Mouse (Mus musculus): ENCODE measurements around the gene Herc6. TPM values are rescaled to one million over a fixed set of nuclear protein-coding genes. Genes with fewer than 3 reads are reported as not detected.

Gene Herc6
- polyA plus RNA-seq, 1 experiment from 2014 or later, result 3.9 TPM

GRCm38 (mm10) chr6:57605546-57606307, 24.9 kb downstream of the Herc6 start:
- no peak for ATAC-seq

GRCm38 (mm10) chr6:57607999-57608398, 27.2 kb downstream of the Herc6 start:
- Histone ChIP-seq H3K4me3 (ENCODE audit: low read depth, low read length) (no peak overlapping the region), H3K27ac (ENCODE audit: low read depth, low read length) (no peak overlapping the region), H3K4me2 (replicated peaks; ENCODE audit: low read depth) (no peak overlapping the region), H3K9ac (ENCODE audit: low read depth, low read length) (no peak overlapping the region), H3K9me3 (ENCODE audit: control insufficient read depth) (no peaks in the 10 kb centered on the region), H3K4me1 (replicated peaks; ENCODE audit: control insufficient read depth, insufficient read depth, low read length) (no peaks in the 10 kb centered on the region), H3K36me3 (ENCODE audit: control insufficient read depth, insufficient read depth) (no peaks in the 10 kb centered on the region), H3K27me3 (replicated peaks; ENCODE audit: control insufficient read depth, insufficient read depth, low read length) (no peaks in the 10 kb centered on the region)
- no peak for TF ChIP-seq CTCF (IDR thresholded peaks at IDR 0.05; ENCODE audit: low read depth)
- no peak for ATAC-seq
- 90% methylated on average over 2 of the region's 2 CpGs for WGBS

More at GRCm38 (mm10) chr6:57605546-57606307, 24.9 kb downstream of the Herc6 start:
- no peak overlapping the region for H3K4me3 ChIP-seq (ENCODE audit: low read depth, low read length)
- WGBS, result 93% methylated on average over 7 of the region's 7 CpGs
- no peaks in the 10 kb centered on the region for H3K9me3 ChIP-seq (ENCODE audit: control insufficient read depth)
- H3K4me2 ChIP-seq (replicated peaks; ENCODE audit: low read depth), result no peak overlapping the region
- no peaks in the 10 kb centered on the region for H3K4me1 ChIP-seq (replicated peaks; ENCODE audit: control insufficient read depth, insufficient read depth, low read length)
- H3K36me3 ChIP-seq (ENCODE audit: control insufficient read depth, insufficient read depth), result no peaks in the 10 kb centered on the region
- TF ChIP-seq CTCF (IDR thresholded peaks at IDR 0.05; ENCODE audit: low read depth), result no peak
- no peak overlapping the region for H3K9ac ChIP-seq (ENCODE audit: low read depth, low read length)
- H3K27me3 ChIP-seq (replicated peaks; ENCODE audit: control insufficient read depth, insufficient read depth, low read length), result no peaks in the 10 kb centered on the region
- H3K27ac ChIP-seq (ENCODE audit: low read depth, low read length), result no peak overlapping the region

GRCm38 (mm10) chr6:57609631-57610030, 28.8 kb downstream of the Herc6 start:
- 51% methylated on average over 2 of the region's 2 CpGs for WGBS
- Histone ChIP-seq H3K4me1 (replicated peaks; ENCODE audit: control insufficient read depth, insufficient read depth, low read length) (no peaks in the 10 kb centered on the region), H3K4me2 (replicated peaks; ENCODE audit: low read depth) (no peak overlapping the region), H3K36me3 (ENCODE audit: control insufficient read depth, insufficient read depth) (no peaks in the 10 kb centered on the region), H3K27ac (ENCODE audit: low read depth, low read length) (no peak overlapping the region), H3K4me3 (ENCODE audit: low read depth, low read length) (no peak overlapping the region), H3K9ac (ENCODE audit: low read depth, low read length) (no peak overlapping the region), H3K27me3 (replicated peaks; ENCODE audit: control insufficient read depth, insufficient read depth, low read length) (no peaks in the 10 kb centered on the region), H3K9me3 (ENCODE audit: control insufficient read depth) (no peaks in the 10 kb centered on the region)
- ATAC-seq, result no peak
- TF ChIP-seq CTCF (IDR thresholded peaks at IDR 0.05; ENCODE audit: low read depth), result peak; percentile 59

- Histone ChIP-seq H3K4me3 (ENCODE audit: low read depth, low read length) (no peak overlapping the region), H3K4me2 (replicated peaks; ENCODE audit: low read depth) (no peak overlapping the region), H3K27ac (ENCODE audit: low read depth, low read length) (no peak overlapping the region), H3K27me3 (replicated peaks; ENCODE audit: control insufficient read depth, insufficient read depth, low read length) (no peaks in the 10 kb centered on the region), H3K9ac (ENCODE audit: low read depth, low read length) (no peak overlapping the region), H3K4me1 (replicated peaks; ENCODE audit: control insufficient read depth, insufficient read depth, low read length) (no peaks in the 10 kb centered on the region), H3K9me3 (ENCODE audit: control insufficient read depth) (no peaks in the 10 kb centered on the region), H3K36me3 (ENCODE audit: control insufficient read depth, insufficient read depth) (no peaks in the 10 kb centered on the region)
- no peak for TF ChIP-seq CTCF (IDR thresholded peaks at IDR 0.05; ENCODE audit: low read depth)
- no peak for ATAC-seq
- 72% methylated on average over 2 of the region's 2 CpGs for WGBS
These were observed 35.0 kb downstream of the Herc6 start for GRCm38 (mm10) chr6:57615788-57616187.

- no peak for ATAC-seq
- no peaks in the 10 kb centered on the region for H3K36me3 ChIP-seq (ENCODE audit: control insufficient read depth, insufficient read depth)
- no peak overlapping the region for H3K4me2 ChIP-seq (replicated peaks; ENCODE audit: low read depth)
- no peak overlapping the region for H3K9ac ChIP-seq (ENCODE audit: low read depth, low read length)
- no peaks in the 10 kb centered on the region for H3K9me3 ChIP-seq (ENCODE audit: control insufficient read depth)
- H3K4me3 ChIP-seq (ENCODE audit: low read depth, low read length), result no peak overlapping the region
- no peaks in the 10 kb centered on the region for H3K27me3 ChIP-seq (replicated peaks; ENCODE audit: control insufficient read depth, insufficient read depth, low read length)
- no peaks in the 10 kb centered on the region for H3K4me1 ChIP-seq (replicated peaks; ENCODE audit: control insufficient read depth, insufficient read depth, low read length)
- no peak overlapping the region for H3K27ac ChIP-seq (ENCODE audit: low read depth, low read length)
- TF ChIP-seq CTCF (IDR thresholded peaks at IDR 0.05; ENCODE audit: low read depth), result no peak
- WGBS, result 73% methylated on average over 1 of the region's 1 CpGs
These were observed 58.7 kb downstream of the Herc6 start for GRCm38 (mm10) chr6:57639531-57639930.

GRCm38 (mm10) chr6:57641789-57642188, 61.0 kb downstream of the Herc6 start:
- no peak overlapping the region for H3K27ac ChIP-seq (ENCODE audit: low read depth, low read length)
- H3K9ac ChIP-seq (ENCODE audit: low read depth, low read length), result no peak overlapping the region
- no peak overlapping the region for H3K4me2 ChIP-seq (replicated peaks; ENCODE audit: low read depth)
- no peak for ATAC-seq
- no peaks in the 10 kb centered on the region for H3K36me3 ChIP-seq (ENCODE audit: control insufficient read depth, insufficient read depth)
- H3K27me3 ChIP-seq (replicated peaks; ENCODE audit: control insufficient read depth, insufficient read depth, low read length), result no peaks in the 10 kb centered on the region
- no peak overlapping the region for H3K4me3 ChIP-seq (ENCODE audit: low read depth, low read length)
- no peak for TF ChIP-seq CTCF (IDR thresholded peaks at IDR 0.05; ENCODE audit: low read depth)
- H3K9me3 ChIP-seq (ENCODE audit: control insufficient read depth), result no peaks in the 10 kb centered on the region
- H3K4me1 ChIP-seq (replicated peaks; ENCODE audit: control insufficient read depth, insufficient read depth, low read length), result no peaks in the 10 kb centered on the region
- 54% methylated on average over 4 of the region's 4 CpGs for WGBS
